Mouse (Mus musculus): ENCODE results near the gene Fam240b. TPM values are rescaled to one million over a fixed set of nuclear protein-coding genes. Genes with fewer than 3 reads are reported as not detected.

Fam240b gene
- polyA plus RNA-seq, 1 experiment = not detected

GRCm38 (mm10) chr13:64445254-64445920, 52.2 kb downstream of the Fam240b start:
- DNase-seq = no peak
- WGBS = 68% methylated on average over 9 of the region's 9 CpGs
- Histone ChIP-seq H3K4me1 (ENCODE audit: control insufficient read depth, insufficient read depth, low read length) (no peaks in the 10 kb centered on the region), H3K4me3 (replicated peaks; ENCODE audit: extremely low read depth, low read depth, low read length) (no peak overlapping the region)
- no peak for TF ChIP-seq POLR2A (IDR thresholded peaks at IDR 0.05; ENCODE audit: borderline replicate concordance, extremely low read depth, low read depth, low read length)

DNA sequence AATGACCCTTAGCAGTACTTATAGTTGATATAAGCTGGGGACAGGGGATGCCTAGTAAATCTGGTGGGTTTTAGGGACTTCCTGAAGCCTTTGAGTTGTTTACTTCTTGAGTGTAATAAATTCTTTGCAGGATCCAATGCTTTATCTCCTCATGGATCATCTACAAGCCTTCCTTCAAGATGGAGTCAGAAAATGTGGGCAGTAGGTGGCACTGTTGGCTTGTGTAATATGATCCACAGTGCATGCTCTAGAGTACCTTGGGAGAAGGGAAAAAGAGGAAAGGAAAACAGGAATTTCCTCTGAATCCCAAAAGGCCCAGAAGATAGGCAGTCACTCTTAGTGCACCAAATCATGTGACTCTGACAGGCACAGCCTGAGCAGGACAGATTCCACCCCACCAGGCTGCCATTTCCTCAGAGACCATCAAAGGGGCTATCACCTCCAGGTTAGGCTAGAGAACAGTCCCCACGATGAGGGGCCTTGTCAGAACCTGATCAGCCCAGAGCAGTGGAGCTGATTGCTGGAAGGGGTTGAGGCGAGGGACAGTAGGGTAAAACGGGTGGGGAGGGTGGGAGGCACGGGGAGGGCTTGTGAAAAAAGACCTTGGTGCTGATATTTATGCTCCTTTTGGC, 54.2 kb downstream of the Fam240b start:
- Histone ChIP-seq H3K4me3 (replicated peaks; ENCODE audit: extremely low read depth, low read depth, low read length) (no peak overlapping the region), H3K4me1 (ENCODE audit: control insufficient read depth, insufficient read depth, low read length) (no peaks in the 10 kb centered on the region)
- WGBS = 60% methylated on average over 4 of the region's 4 CpGs
- DNase-seq = peak; percentile 33
- no peak for TF ChIP-seq CTCF (IDR thresholded peaks at IDR 0.05; ENCODE audit: insufficient read depth, low read length)
- TF ChIP-seq POLR2A (IDR thresholded peaks at IDR 0.05; ENCODE audit: borderline replicate concordance, extremely low read depth, low read depth, low read length) = no peak

GRCm38 (mm10) chr13:64440592-64440991, 57.0 kb downstream of the Fam240b start:
- DNase-seq = no peak
- TF ChIP-seq POLR2A (IDR thresholded peaks at IDR 0.05; ENCODE audit: borderline replicate concordance, extremely low read depth, low read depth, low read length) = no peak
- TF ChIP-seq CTCF (IDR thresholded peaks at IDR 0.05; ENCODE audit: insufficient read depth, low read length) = no peak
- WGBS = 59% methylated on average over 4 of the region's 4 CpGs
- no peaks in the 10 kb centered on the region for H3K4me1 ChIP-seq (ENCODE audit: control insufficient read depth, insufficient read depth, low read length)
- no peak overlapping the region for H3K4me3 ChIP-seq (replicated peaks; ENCODE audit: extremely low read depth, low read depth, low read length)

- H3K4me1 ChIP-seq (ENCODE audit: control insufficient read depth, insufficient read depth, low read length) = no peaks in the 10 kb centered on the region
- WGBS = 64% methylated on average over 5 of the region's 5 CpGs
- no peak for TF ChIP-seq CTCF (IDR thresholded peaks at IDR 0.05; ENCODE audit: insufficient read depth, low read length)
- TF ChIP-seq POLR2A (IDR thresholded peaks at IDR 0.05; ENCODE audit: borderline replicate concordance, extremely low read depth, low read depth, low read length) = no peak
Measured at GRCm38 (mm10) chr13:64439471-64439870, 58.1 kb downstream of the Fam240b start.

GRCm38 (mm10) chr13:64438863-64439452, 58.6 kb downstream of the Fam240b start:
- TF ChIP-seq CTCF (IDR thresholded peaks at IDR 0.05; ENCODE audit: insufficient read depth, low read length) = peak; percentile 65
- TF ChIP-seq POLR2A (IDR thresholded peaks at IDR 0.05; ENCODE audit: borderline replicate concordance, extremely low read depth, low read depth, low read length) = no peak
- peak; percentile 67 for DNase-seq
- H3K4me3 ChIP-seq (replicated peaks; ENCODE audit: extremely low read depth, low read depth, low read length) = no peak overlapping the region
- WGBS = 54% methylated on average over 9 of the region's 9 CpGs
- no peaks in the 10 kb centered on the region for H3K4me1 ChIP-seq (ENCODE audit: control insufficient read depth, insufficient read depth, low read length)

More at GRCm38 (mm10) chr13:64439471-64439870, 58.1 kb downstream of the Fam240b start:
- H3K4me3 ChIP-seq (replicated peaks; ENCODE audit: extremely low read depth, low read depth, low read length) = no peak overlapping the region
- no peak for DNase-seq

- Histone ChIP-seq H3K4me3 (replicated peaks; ENCODE audit: extremely low read depth, low read depth, low read length) (no peak overlapping the region), H3K4me1 (ENCODE audit: control insufficient read depth, insufficient read depth, low read length) (peaks cover 2% of the 10 kb centered on the region; the same call in 1 of the 2 replicates)
- WGBS = 63% methylated on average over 7 of the region's 7 CpGs
- no peak for TF ChIP-seq POLR2A (IDR thresholded peaks at IDR 0.05; ENCODE audit: borderline replicate concordance, extremely low read depth, low read depth, low read length)
- TF ChIP-seq CTCF (IDR thresholded peaks at IDR 0.05; ENCODE audit: insufficient read depth, low read length) = no peak
- DNase-seq = no peak
Measured at GRCm38 (mm10) chr13:64437801-64438200, 59.8 kb downstream of the Fam240b start.

DNA sequence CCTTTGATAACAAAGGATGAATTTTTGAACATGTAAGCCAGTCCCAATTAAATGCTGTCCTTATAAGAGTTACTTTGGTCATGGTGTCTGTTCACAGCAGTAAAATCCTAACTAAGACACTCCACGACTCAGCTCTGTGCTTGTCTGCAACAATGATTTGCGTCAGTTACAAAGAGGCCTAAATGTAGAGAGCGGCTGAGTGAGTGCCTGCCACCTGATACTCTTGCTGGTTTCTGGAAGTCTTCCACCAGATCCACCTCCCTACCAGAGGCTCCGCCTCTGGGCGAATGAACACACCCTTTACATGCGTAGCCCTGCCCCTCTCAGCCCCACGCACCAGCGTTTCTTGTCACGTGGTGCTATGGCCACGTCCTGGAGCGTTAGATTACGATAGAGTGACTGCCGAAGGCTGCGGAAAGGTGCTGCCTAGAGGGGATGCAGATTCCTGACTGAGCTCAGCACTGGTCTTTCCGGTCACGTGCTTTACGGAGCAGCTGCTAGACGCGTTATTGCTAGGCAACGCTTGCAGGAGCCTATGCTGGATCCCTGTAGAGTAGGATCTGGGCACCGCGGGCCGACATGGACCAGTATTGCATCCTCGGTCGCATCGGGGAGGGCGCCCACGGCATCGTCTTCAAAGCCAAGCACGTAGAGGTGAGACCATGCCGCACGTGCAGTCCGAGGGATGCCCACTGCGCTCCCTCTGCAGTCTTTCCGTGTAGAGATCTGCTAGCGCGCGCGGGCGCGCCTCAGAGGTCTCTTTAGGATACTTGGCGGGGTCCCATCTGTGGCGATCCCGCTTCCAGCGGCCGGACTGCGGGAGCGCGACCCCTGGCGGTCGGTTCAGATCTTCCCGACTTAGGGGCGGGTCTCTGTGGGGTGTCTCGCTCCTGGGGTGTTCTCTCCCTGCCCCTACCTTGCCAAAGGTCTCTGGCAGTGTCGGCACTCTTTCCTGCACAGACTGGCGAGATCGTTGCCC, 65.3 kb downstream of the Fam240b start, which contains the start of gene Cdk20:
Gene Cdk20 (plus strand): TSS at position 298 of the 979 bp plus-strand sequence.
- Histone ChIP-seq H3K4me3 (replicated peaks; ENCODE audit: extremely low read depth, low read depth, low read length) (peak within 1 kb of the TSS; percentile 76), H3K4me1 (ENCODE audit: control insufficient read depth, insufficient read depth, low read length) (peaks cover 6% of the 10 kb centered on the region; the same call in 1 of the 2 replicates)
- TF ChIP-seq POLR2A (IDR thresholded peaks at IDR 0.05; ENCODE audit: borderline replicate concordance, extremely low read depth, low read depth, low read length) = peak; percentile 36; the same call in 1 of the 2 replicates
- peak; percentile 14; the same call in 1 of the 2 replicates for TF ChIP-seq CTCF (IDR thresholded peaks at IDR 0.05; ENCODE audit: insufficient read depth, low read length)
- WGBS = 0% methylated on average over 57 of the region's 57 CpGs
- peak; percentile 85 for DNase-seq

Other genes starting within 250 kb of the Fam240b start
- 4.2 and 6.6 TPM in 2 replicates for gene Cdc14b, start 222.5 kb downstream of the Fam240b start, polyA plus RNA-seq (2012; rRNA removed)
- gene Aaed1, start 185.1 kb downstream of the Fam240b start, polyA plus RNA-seq (2012; rRNA removed) = 17.8 and 18.0 TPM in 2 replicates
- gene Ctsl, start 126.9 kb downstream of the Fam240b start, polyA plus RNA-seq (2012; rRNA removed) = 62.8 and 98.1 TPM in 2 replicates
- 17.0 and 20.1 TPM in 2 replicates for gene Cdk20, start 65.5 kb downstream of the Fam240b start, polyA plus RNA-seq (2012; rRNA removed)